Mouse (Mus musculus): ENCODE results near the gene Acap3. TPM values are rescaled to one million over a fixed set of nuclear protein-coding genes. Genes with fewer than 3 reads are reported as not detected.

Acap3 gene
- polyA plus RNA-seq, 1 experiment from 2014 or later = 18.4 TPM

DNA sequence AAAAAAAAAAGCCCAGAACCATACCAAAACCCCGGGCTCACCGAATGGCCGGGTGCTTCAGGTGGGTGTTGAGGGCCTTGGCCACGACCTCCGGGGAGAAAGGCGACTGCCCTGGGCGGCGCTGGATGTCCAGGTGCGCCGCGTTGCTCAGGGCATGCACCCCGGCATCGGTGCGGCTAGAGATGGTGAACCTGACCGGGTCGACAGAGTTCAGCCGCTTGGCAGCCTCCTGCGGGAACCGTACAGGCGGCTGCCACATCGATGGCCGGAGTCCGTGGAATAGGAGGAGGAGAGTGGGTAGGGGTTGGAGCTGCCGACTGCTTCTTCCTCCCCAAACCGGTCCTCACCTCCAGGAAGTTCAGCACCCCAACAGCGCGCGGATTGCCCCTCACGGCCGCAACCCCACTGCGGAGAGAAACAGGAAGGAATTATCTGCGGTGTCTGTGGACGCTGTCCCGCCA is 581 bp upstream of the Acap3 start:
- peak overlapping the region; percentile 84 for H3K4me3 ChIP-seq (ENCODE audit: low read depth, low read length)
- H3K9ac ChIP-seq (ENCODE audit: low read length) = peak overlapping the region; percentile 74
- no peak overlapping the region for H3K27ac ChIP-seq (replicated peaks; ENCODE audit: low read depth, low read length)
- under 1% methylated on average over 34 of the region's 34 CpGs for WGBS
- peaks cover 19% of the 10 kb centered on the region; the same call in 1 of the 2 replicates for H3K36me3 ChIP-seq (ENCODE audit: control insufficient read depth, insufficient read depth, low read length)
- H3K27me3 ChIP-seq (ENCODE audit: control insufficient read depth, insufficient read depth, low read length) = no peaks in the 10 kb centered on the region
- no peaks in the 10 kb centered on the region for H3K9me3 ChIP-seq (ENCODE audit: control insufficient read depth, low read length)
- DNase-seq (ENCODE audit: low spot score) (no peak), ATAC-seq (ENCODE audit: insufficient number of reproducible peaks, low FRiP score, low TSS enrichment, low read depth) (no peak)
- H3K4me1 ChIP-seq (ENCODE audit: control insufficient read depth, insufficient read depth, low read length) = peaks cover 18% of the 10 kb centered on the region
- peak overlapping the region; percentile 97 for H3K4me2 ChIP-seq (ENCODE audit: low read depth, severe bottlenecking)

DNA sequence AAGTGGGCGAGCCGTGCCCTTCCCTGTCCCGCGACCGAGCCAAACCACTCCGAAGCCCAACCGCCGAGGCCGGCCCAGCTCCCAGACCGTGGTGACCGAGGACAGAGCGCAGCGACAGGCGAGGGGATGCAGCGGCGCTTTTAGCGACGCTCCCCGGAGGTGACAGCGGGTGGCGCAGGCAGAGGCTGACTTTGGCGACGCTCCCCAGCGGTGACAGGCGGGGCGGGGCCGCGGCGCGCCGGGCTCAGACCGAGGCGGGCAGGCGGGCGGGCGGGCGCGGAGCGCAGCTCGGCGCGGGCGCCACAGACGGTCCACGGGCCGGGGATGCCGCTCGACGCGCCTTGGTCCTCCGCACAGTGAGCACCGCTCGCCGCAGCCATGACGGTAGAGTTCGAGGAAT is 395 bp downstream of the Acap3 start:
- Histone ChIP-seq H3K9me3 (ENCODE audit: control insufficient read depth, low read length) (no peaks in the 10 kb centered on the region), H3K9ac (ENCODE audit: low read length) (peak overlapping the region; percentile 74), H3K27ac (replicated peaks; ENCODE audit: low read depth, low read length) (peak overlapping the region; percentile 90), H3K4me2 (ENCODE audit: low read depth, severe bottlenecking) (peak overlapping the region; percentile 97), H3K36me3 (ENCODE audit: control insufficient read depth, insufficient read depth, low read length) (peaks cover 15% of the 10 kb centered on the region; the same call in 1 of the 2 replicates), H3K4me1 (ENCODE audit: control insufficient read depth, insufficient read depth, low read length) (peaks cover 18% of the 10 kb centered on the region), H3K4me3 (ENCODE audit: low read depth, low read length) (peak overlapping the region; percentile 84), H3K27me3 (ENCODE audit: control insufficient read depth, insufficient read depth, low read length) (no peaks in the 10 kb centered on the region)
- under 1% methylated on average over 34 of the region's 56 CpGs for WGBS
- peak; percentile 87 for ATAC-seq (ENCODE audit: insufficient number of reproducible peaks, low FRiP score, low TSS enrichment, low read depth)
- DNase-seq (ENCODE audit: low spot score) = peak; percentile 83

DNA sequence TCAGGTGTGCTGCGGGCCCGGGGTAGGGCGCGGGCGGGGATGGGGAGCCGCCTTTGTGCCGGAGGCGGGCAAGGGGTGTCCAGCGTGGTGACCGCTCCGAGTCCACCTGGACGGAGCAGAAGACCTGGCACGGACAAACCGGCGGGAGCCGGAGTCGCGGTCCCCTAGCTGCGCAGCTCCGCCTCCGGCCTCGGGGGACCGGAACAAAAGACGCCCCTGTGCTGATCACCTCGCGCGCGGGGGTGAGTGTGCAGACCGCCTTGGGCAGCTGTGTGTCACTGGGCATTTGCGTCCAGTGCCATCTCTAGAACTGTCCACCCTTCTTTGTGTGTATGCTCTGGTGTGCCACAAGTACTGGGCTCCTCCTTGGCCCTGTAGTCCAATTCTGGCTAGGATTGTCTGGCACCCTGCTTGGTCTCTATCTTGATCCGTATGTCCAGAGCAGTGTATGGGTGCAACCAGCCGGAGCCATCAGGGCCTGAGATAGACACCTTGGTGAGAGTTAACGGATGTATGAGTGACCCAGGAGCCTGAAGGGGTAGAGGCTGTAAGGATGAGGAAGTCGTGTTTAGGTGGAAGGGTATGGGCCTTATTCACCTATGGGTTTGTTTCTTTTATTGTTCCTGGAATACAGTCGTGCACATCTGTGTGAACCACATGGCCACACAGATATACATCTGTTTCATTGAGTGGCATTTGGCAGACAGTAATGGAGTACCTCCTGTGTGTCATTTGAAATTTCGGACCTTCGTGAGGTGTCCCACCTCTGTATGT is 1.0 kb downstream of the Acap3 start:
- DNase-seq (ENCODE audit: low spot score) (no peak), ATAC-seq (ENCODE audit: insufficient number of reproducible peaks, low FRiP score, low TSS enrichment, low read depth) (peak; percentile 11; the same call in 1 of the 2 replicates)
- 6% methylated on average over 36 of the region's 37 CpGs for WGBS
- Histone ChIP-seq H3K4me3 (ENCODE audit: low read depth, low read length) (peak overlapping the region; percentile 84), H3K36me3 (ENCODE audit: control insufficient read depth, insufficient read depth, low read length) (peaks cover 13% of the 10 kb centered on the region; the same call in 1 of the 2 replicates), H3K4me2 (ENCODE audit: low read depth, severe bottlenecking) (peak overlapping the region; percentile 97), H3K9ac (ENCODE audit: low read length) (peak overlapping the region; percentile 74), H3K27ac (replicated peaks; ENCODE audit: low read depth, low read length) (no peak overlapping the region), H3K4me1 (ENCODE audit: control insufficient read depth, insufficient read depth, low read length) (peaks cover 18% of the 10 kb centered on the region), H3K27me3 (ENCODE audit: control insufficient read depth, insufficient read depth, low read length) (no peaks in the 10 kb centered on the region), H3K9me3 (ENCODE audit: control insufficient read depth, low read length) (no peaks in the 10 kb centered on the region)

DNA sequence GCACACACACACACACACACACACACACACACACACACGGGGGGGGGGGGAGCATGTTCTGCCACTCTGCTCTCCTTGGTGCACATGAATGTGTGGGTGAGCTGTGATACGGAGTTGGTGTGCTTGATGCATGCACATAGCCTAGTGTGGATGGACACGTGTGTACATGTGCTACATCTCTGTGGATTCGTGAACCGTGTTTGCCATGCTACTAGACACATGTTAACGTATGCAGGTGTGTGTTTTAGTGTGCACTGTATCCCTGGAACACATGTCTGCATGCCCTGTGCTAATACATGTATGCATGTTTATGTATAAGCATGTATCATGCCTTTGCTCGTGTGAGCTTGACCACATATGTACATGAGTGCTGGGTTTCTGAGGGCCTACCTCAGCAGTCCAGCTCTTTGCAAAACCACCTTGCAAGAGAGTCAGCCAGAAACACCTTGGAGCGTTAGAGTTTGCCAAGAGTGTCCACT is 1.6 kb downstream of the Acap3 start:
- 75% methylated on average over 8 of the region's 8 CpGs for WGBS
- DNase-seq (ENCODE audit: low spot score) = no peak
- Histone ChIP-seq H3K4me1 (ENCODE audit: control insufficient read depth, insufficient read depth, low read length) (peaks cover 18% of the 10 kb centered on the region), H3K4me3 (ENCODE audit: low read depth, low read length) (peak overlapping the region; percentile 84; the same call in 1 of the 2 replicates), H3K9me3 (ENCODE audit: control insufficient read depth, low read length) (no peaks in the 10 kb centered on the region), H3K27ac (replicated peaks; ENCODE audit: low read depth, low read length) (no peak overlapping the region), H3K36me3 (ENCODE audit: control insufficient read depth, insufficient read depth, low read length) (peaks cover 9% of the 10 kb centered on the region; the same call in 1 of the 2 replicates), H3K27me3 (ENCODE audit: control insufficient read depth, insufficient read depth, low read length) (no peaks in the 10 kb centered on the region), H3K4me2 (ENCODE audit: low read depth, severe bottlenecking) (peak overlapping the region; percentile 97), H3K9ac (ENCODE audit: low read length) (no peak overlapping the region)
- no peak for ATAC-seq (ENCODE audit: insufficient number of reproducible peaks, low FRiP score, low TSS enrichment, low read depth)

DNA sequence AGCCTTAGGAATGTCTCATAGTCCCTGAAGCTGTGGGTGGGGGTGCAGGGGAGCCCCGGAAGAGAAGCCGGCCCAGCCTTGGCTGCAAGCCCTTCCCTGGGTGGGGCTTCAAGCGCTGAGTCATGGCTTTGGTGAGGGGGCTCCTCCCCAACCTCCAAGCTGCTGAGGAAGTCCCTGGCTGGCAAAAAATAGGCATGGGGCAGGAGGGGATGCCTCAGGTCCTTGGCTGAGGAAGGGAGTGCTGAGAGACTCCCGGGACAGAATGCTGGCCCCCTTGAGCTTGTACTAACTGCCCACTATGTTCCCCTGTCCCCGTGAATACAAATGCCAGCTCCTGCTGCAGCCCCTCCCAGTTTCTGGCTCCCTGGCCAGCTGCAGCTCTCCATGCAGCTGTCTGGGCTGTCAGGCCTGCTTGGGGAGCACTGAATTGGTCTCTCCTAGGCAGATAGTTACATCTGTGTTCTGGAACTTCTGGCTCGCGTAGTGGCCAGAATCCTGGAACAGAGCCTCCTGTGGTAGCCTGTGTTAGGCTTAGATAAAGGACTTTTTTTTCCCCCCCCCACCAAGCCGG is 2.8 kb downstream of the Acap3 start:
- Histone ChIP-seq H3K27ac (replicated peaks; ENCODE audit: low read depth, low read length) (no peak overlapping the region), H3K4me3 (ENCODE audit: low read depth, low read length) (no peak overlapping the region), H3K27me3 (ENCODE audit: control insufficient read depth, insufficient read depth, low read length) (no peaks in the 10 kb centered on the region), H3K4me2 (ENCODE audit: low read depth, severe bottlenecking) (peak overlapping the region; percentile 7; the same call in 1 of the 2 replicates), H3K36me3 (ENCODE audit: control insufficient read depth, insufficient read depth, low read length) (peaks cover 4% of the 10 kb centered on the region; the same call in 1 of the 2 replicates), H3K9ac (ENCODE audit: low read length) (no peak overlapping the region; the same call in 1 of the 2 replicates), H3K9me3 (ENCODE audit: control insufficient read depth, low read length) (no peaks in the 10 kb centered on the region), H3K4me1 (ENCODE audit: control insufficient read depth, insufficient read depth, low read length) (peaks cover 18% of the 10 kb centered on the region)
- no peak for DNase-seq (ENCODE audit: low spot score)
- ATAC-seq (ENCODE audit: insufficient number of reproducible peaks, low FRiP score, low TSS enrichment, low read depth) = no peak
- 40% methylated on average over 8 of the region's 8 CpGs for WGBS

DNA sequence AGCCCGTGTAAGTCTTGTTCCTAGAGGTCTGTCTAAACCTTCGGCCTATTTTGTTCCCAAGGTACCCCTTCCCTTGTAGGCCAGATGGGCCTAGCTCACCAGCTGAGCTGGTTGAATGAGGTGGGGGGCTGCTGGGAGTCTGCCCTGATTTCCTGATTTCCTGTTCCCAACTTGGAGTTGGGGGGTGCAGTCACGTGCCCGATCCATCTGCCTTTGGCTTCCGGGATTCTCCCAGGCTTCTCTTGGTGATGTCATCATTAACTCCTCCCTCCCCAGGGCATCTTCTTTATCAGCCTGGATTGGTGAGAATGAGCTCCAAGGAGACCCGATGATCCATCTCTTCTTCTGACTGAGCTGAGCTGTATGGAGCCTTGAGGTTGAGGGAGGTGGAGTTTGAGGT is 3.6 kb downstream of the Acap3 start:
- Histone ChIP-seq H3K9ac (ENCODE audit: low read length) (no peak overlapping the region), H3K9me3 (ENCODE audit: control insufficient read depth, low read length) (no peaks in the 10 kb centered on the region), H3K4me2 (ENCODE audit: low read depth, severe bottlenecking) (no peak overlapping the region), H3K4me1 (ENCODE audit: control insufficient read depth, insufficient read depth, low read length) (peaks cover 18% of the 10 kb centered on the region), H3K27me3 (ENCODE audit: control insufficient read depth, insufficient read depth, low read length) (no peaks in the 10 kb centered on the region), H3K27ac (replicated peaks; ENCODE audit: low read depth, low read length) (no peak overlapping the region), H3K36me3 (ENCODE audit: control insufficient read depth, insufficient read depth, low read length) (peaks cover 5% of the 10 kb centered on the region), H3K4me3 (ENCODE audit: low read depth, low read length) (no peak overlapping the region)
- ATAC-seq (ENCODE audit: insufficient number of reproducible peaks, low FRiP score, low TSS enrichment, low read depth) = no peak
- 51% methylated on average over 6 of the region's 6 CpGs for WGBS
- no peak for DNase-seq (ENCODE audit: low spot score)

DNA sequence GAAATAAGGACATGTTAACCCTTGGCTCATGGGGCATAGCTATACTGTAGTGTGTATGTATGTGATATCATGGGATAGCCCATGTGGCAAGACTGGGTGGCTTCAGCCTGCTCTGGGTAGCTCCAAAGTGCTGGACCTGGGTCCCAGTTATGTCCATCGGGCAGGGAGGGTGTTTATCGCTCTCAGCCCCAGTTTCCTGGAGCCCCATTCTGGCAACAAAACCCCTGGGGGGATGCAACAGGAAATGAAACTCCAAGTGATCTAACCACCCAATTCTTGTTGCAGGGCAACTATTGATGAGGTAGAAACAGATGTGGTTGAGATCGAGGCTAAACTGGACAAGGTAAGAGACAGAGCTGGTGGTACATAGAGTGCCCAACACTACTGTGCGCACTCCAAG is 4.2 kb downstream of the Acap3 start:
- ATAC-seq (ENCODE audit: insufficient number of reproducible peaks, low FRiP score, low TSS enrichment, low read depth) = no peak
- peaks cover 15% of the 10 kb centered on the region for H3K4me1 ChIP-seq (ENCODE audit: control insufficient read depth, insufficient read depth, low read length)
- no peak overlapping the region for H3K4me3 ChIP-seq (ENCODE audit: low read depth, low read length)
- 90% methylated on average over 4 of the region's 4 CpGs for WGBS
- H3K36me3 ChIP-seq (ENCODE audit: control insufficient read depth, insufficient read depth, low read length) = peaks cover 8% of the 10 kb centered on the region
- no peak overlapping the region for H3K4me2 ChIP-seq (ENCODE audit: low read depth, severe bottlenecking)
- DNase-seq (ENCODE audit: low spot score) = no peak
- no peak overlapping the region for H3K9ac ChIP-seq (ENCODE audit: low read length)
- H3K27ac ChIP-seq (replicated peaks; ENCODE audit: low read depth, low read length) = no peak overlapping the region
- H3K9me3 ChIP-seq (ENCODE audit: control insufficient read depth, low read length) = no peaks in the 10 kb centered on the region
- H3K27me3 ChIP-seq (ENCODE audit: control insufficient read depth, insufficient read depth, low read length) = no peaks in the 10 kb centered on the region

DNA sequence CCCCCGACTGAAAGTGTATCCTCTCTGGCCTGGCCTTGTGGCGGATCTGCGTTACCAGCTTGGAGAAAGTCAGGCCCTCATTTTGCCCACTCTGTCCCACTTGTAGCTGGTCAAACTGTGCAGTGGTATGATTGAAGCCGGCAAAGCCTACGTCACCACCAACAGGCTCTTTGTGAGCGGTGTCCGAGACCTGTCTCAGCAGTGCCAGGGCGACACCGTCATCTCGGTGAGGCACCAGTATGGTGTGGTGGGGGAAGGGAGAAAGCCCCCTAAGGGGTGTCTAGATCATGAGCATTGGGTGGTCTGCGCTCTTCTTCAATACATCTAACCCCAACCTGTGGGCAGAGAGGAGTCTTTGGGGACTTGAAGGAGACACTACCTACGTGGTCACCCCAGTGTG is 4.8 kb downstream of the Acap3 start:
- DNase-seq (ENCODE audit: low spot score) = no peak
- Histone ChIP-seq H3K36me3 (ENCODE audit: control insufficient read depth, insufficient read depth, low read length) (peaks cover 9% of the 10 kb centered on the region), H3K27ac (replicated peaks; ENCODE audit: low read depth, low read length) (no peak overlapping the region), H3K9me3 (ENCODE audit: control insufficient read depth, low read length) (no peaks in the 10 kb centered on the region), H3K27me3 (ENCODE audit: control insufficient read depth, insufficient read depth, low read length) (no peaks in the 10 kb centered on the region), H3K4me1 (ENCODE audit: control insufficient read depth, insufficient read depth, low read length) (peaks cover 15% of the 10 kb centered on the region), H3K4me3 (ENCODE audit: low read depth, low read length) (no peak overlapping the region), H3K9ac (ENCODE audit: low read length) (no peak overlapping the region), H3K4me2 (ENCODE audit: low read depth, severe bottlenecking) (no peak overlapping the region)
- ATAC-seq (ENCODE audit: insufficient number of reproducible peaks, low FRiP score, low TSS enrichment, low read depth) = no peak
- 96% methylated on average over 12 of the region's 12 CpGs for WGBS
